8 mouse cellular contexts compared by ENCODE assay signal in genomic region chr11:59307422-59308163, GRCm38 (mm10). TPM values are rescaled to one million over a fixed set of nuclear protein-coding genes. Genes with fewer than 3 reads are reported as not detected.
DNase-seq lines count a peak whose midpoint lies in the region; ATAC-seq and TF ChIP-seq lines count a peak whose summit lies in the region.

No protein-coding gene starts in this region.

- no peak overlapping the region for H3K27ac ChIP-seq in forebrain, embryonic 13.5 days
- peak overlapping the region; percentile 83; the same call in 1 of the 2 replicates for H3K27ac ChIP-seq in layer of hippocampus, adult 2 months
- no peak overlapping the region for H3K27ac ChIP-seq in lung, embryonic 16.5 days (ENCODE audit: low read length)

- H3K4me2 ChIP-seq in forebrain, embryonic 13.5 days: peak overlapping the region; percentile 90
- H3K4me2 ChIP-seq in lung, embryonic 16.5 days (ENCODE audit: low read depth, low read length): peak overlapping the region; percentile 96

- DNase-seq in A20 (ENCODE audit: low read depth, low spot score): peak; percentile 24
- peak; percentile 76 for DNase-seq in brain, adult 2 months (ENCODE audit: low read depth, low spot score)
- DNase-seq in heart, postnatal 25 days (ENCODE audit: low spot score): peak; percentile 71
- DNase-seq in layer of hippocampus, adult 2 months (ENCODE audit: low spot score in 2 of 2): peak; percentile 56 to 81
- peak; percentile 81 for DNase-seq in ovary, postnatal 10 days (ENCODE audit: low spot score)
- peak; percentile 78 for DNase-seq in thymus, postnatal 4 days

- H3K9me3 ChIP-seq in forebrain, embryonic 13.5 days (replicated peaks): no peaks in the 10 kb centered on the region
- no peaks in the 10 kb centered on the region for H3K9me3 ChIP-seq in lung, embryonic 16.5 days (ENCODE audit: control insufficient read depth, low read length)

- no peak overlapping the region for H3K9ac ChIP-seq in forebrain, embryonic 13.5 days
- peak overlapping the region; percentile 75 for H3K9ac ChIP-seq in lung, embryonic 16.5 days (ENCODE audit: low read length)

- no peaks in the 10 kb centered on the region for H3K36me3 ChIP-seq in forebrain, embryonic 13.5 days (ENCODE audit: poor library complexity, severe bottlenecking)
- H3K36me3 ChIP-seq in lung, embryonic 16.5 days (ENCODE audit: control insufficient read depth, insufficient read depth, low read length): no peaks in the 10 kb centered on the region

- H3K27me3 ChIP-seq in forebrain, embryonic 13.5 days: peaks cover 79% of the 10 kb centered on the region
- peaks cover 59% of the 10 kb centered on the region for H3K27me3 ChIP-seq in lung, embryonic 16.5 days (ENCODE audit: control insufficient read depth, insufficient read depth, low read depth, low read length)

- H3K4me3 ChIP-seq in forebrain, embryonic 13.5 days: peak overlapping the region; percentile 55
- H3K4me3 ChIP-seq in layer of hippocampus, adult 2 months: peak overlapping the region; percentile 57
- H3K4me3 ChIP-seq in lung, embryonic 16.5 days (ENCODE audit: low read length): peak overlapping the region; percentile 68

- peak; percentile 94 for TF ChIP-seq CTCF in layer of hippocampus, adult 2 months (conservative IDR thresholded peaks at IDR 0.05)

- ATAC-seq in forebrain, embryonic 13.5 days: peak; percentile 57; the same call in 1 of the 2 replicates
- peak; percentile 53; the same call in 1 of the 2 replicates for ATAC-seq in lung, embryonic 16.5 days (ENCODE audit: low read depth)

- intact Hi-C loops in heart, postnatal 25 days (cut with DNase I): loop anchor here (1.0 to 5.0 kb wide), 3 partner anchors 23 to 176 kb away; no protein-coding TSS in a partner anchor

- WGBS in forebrain, embryonic 13.5 days: under 1% methylated on average over 45 of the region's 45 CpGs
- WGBS in lung, embryonic 16.5 days: under 1% methylated on average over 45 of the region's 45 CpGs

- H3K4me1 ChIP-seq in forebrain, embryonic 13.5 days: peaks cover 53% of the 10 kb centered on the region
- peaks cover 17% of the 10 kb centered on the region for H3K4me1 ChIP-seq in lung, embryonic 16.5 days (replicated peaks; ENCODE audit: control insufficient read depth, insufficient read depth, low read length)

RNA-seq across cellular contexts. Expression of gene Wnt9a, which starts 0.9 kb away (rescaled TPM):
- 1.8 and 2.9 TPM in 2 replicates for polyA plus RNA-seq in forebrain, embryonic 13.5 days (2015; fragmentation: Nextera tagmentation; extraction: Ambion mirVana)
- 1 to 10 TPM; 5.6 to 6.6 TPM for total RNA-seq in heart, postnatal 25 days (2021)
- 1 to 10 TPM; 3.8 TPM for total RNA-seq in layer of hippocampus, adult 2 months (2021)
- 3.9 and 4.1 TPM in 2 replicates for polyA plus RNA-seq in lung, embryonic 16.5 days (2015; fragmentation: Nextera tagmentation; extraction: Ambion mirVana)

RNA-seq across cellular contexts. Expression of gene Wnt3a, which starts 17.0 kb away (rescaled TPM):
- 2.3 and 3.4 TPM in 2 replicates for polyA plus RNA-seq in forebrain, embryonic 13.5 days (2015; fragmentation: Nextera tagmentation; extraction: Ambion mirVana)
- total RNA-seq in heart, postnatal 25 days (2021): not detected
- total RNA-seq in layer of hippocampus, adult 2 months (2021): under 1 TPM in 1 of 2 experiments, not detected in 1; 0.13 TPM
- polyA plus RNA-seq in lung, embryonic 16.5 days (2015; fragmentation: Nextera tagmentation; extraction: Ambion mirVana): 0.48 and 0.55 TPM in 2 replicates

Comparison
In these comparisons a context has a peak if more than half of its experiments do, and no peak if none do; other contexts are left out.
1. DNase-seq: peak in every context shown above with its lines; median percentile 81 in ovary, postnatal 10 days; 78 in thymus, postnatal 4 days; 76 in brain, adult 2 months; 71 in heart, postnatal 25 days; 68 in layer of hippocampus, adult 2 months; 24 in A20.